Mouse (Mus musculus) testis, adult 2 months (tissue): ENCODE measurements around the gene Arsb.

Experiments
- CTCF ChIP-seq: fragments of 200-500 bp; IDR thresholded peaks from 2 replicates; pipeline ENCODE4 v1.5.1; 2012; ENCODE audit warnings: low read depth, mild to moderate bottlenecking, inconsistent platforms, low read length, moderate library complexity; ENCODE audit not compliant: control insufficient read depth, insufficient read depth, insufficient replicate concordance
- POLR2A ChIP-seq: fragments of 200-500 bp; IDR thresholded peaks from 2 replicates; pipeline ENCODE4 v1.6.1; 2012; ENCODE audit warnings: low read depth, mild to moderate bottlenecking, inconsistent platforms, low read length, moderate library complexity; ENCODE audit not compliant: control insufficient read depth

GRCm38 (mm10) chr13:93909847-93910246, 138.4 kb downstream of the Arsb start:
- TF ChIP-seq POLR2A: no peak
- TF ChIP-seq CTCF: no peak
